Mouse (Mus musculus) limb, embryonic 11.5 days (tissue): Measurements from ENCODE around the gene Fkbp14. TPM values are rescaled to one million over a fixed set of nuclear protein-coding genes. Genes with fewer than 3 reads are reported as not detected.

ENCODE experiments used
- ATAC-seq: fragments of 200-750 bp; cut with Nextera tagmentation; 2 replicates; pipeline ENCODE4 v1.8.0; 2017; ENCODE audit warnings: low read depth; ENCODE audit not compliant: insufficient number of reproducible peaks, low FRiP score, low TSS enrichment
- DNase-seq: peaks from one replicate; pipeline ENCODE4 v3.0.0-alpha.2; 2015; ENCODE audit warnings: low spot score
- H3K27ac ChIP-seq: fragments of 300-500 bp; sonication (generic); replicated peaks from 2 replicates; pipeline ENCODE4 v1.5.1; 2014; ENCODE audit warnings: low read depth, mild to moderate bottlenecking, low read length
- H3K27me3 ChIP-seq: fragments of 300-500 bp; sonication (generic); 2 replicates; pipeline ENCODE4 v1.6.1; 2014; ENCODE audit warnings: mild to moderate bottlenecking, low read length, mixed read lengths; ENCODE audit not compliant: control insufficient read depth, insufficient read depth
- H3K36me3 ChIP-seq: fragments of 300-500 bp; sonication (generic); 2 replicates; pipeline ENCODE4 v1.6.1; 2014; ENCODE audit warnings: mild to moderate bottlenecking, low read length, moderate library complexity, mixed read lengths; ENCODE audit not compliant: control insufficient read depth, insufficient read depth
- H3K4me1 ChIP-seq: fragments of 300-500 bp; sonication (generic); 2 replicates; pipeline ENCODE4 v1.6.1; 2014; ENCODE audit warnings: low read length, mixed read lengths; ENCODE audit not compliant: control insufficient read depth, insufficient read depth
- H3K4me2 ChIP-seq: fragments of 300-500 bp; sonication (generic); 2 replicates; pipeline ENCODE4 v1.6.1; 2014; ENCODE audit warnings: low read depth, mild to moderate bottlenecking, moderate library complexity; ENCODE audit not compliant: severe bottlenecking
- H3K4me3 ChIP-seq: fragments of 300-500 bp; sonication (generic); 2 replicates; pipeline ENCODE4 v1.5.1; 2014; ENCODE audit warnings: low read depth, low read length
- H3K9ac ChIP-seq: fragments of 300-500 bp; sonication (generic); 2 replicates; pipeline ENCODE4 v1.6.1; 2014; ENCODE audit warnings: mild to moderate bottlenecking, low read length
- H3K9me3 ChIP-seq: fragments of 300-500 bp; sonication (generic); 2 replicates; pipeline ENCODE4 v1.6.1; 2016; ENCODE audit warnings: low read length; ENCODE audit not compliant: control insufficient read depth
- WGBS: fragments of 180-500 bp; shearing (Covaris S2); extraction: QIAGEN DNeasy Blood & Tissue Kit; methylation state at CpG from one replicate; pipeline ENCODE4 v1.1.7; 2014; 5-methylcytosine and 5-hydroxymethylcytosine counted together
- polyA plus RNA-seq: library from polyadenylated mRNA; unstranded; fragments of >200 nt; fragmentation: Nextera tagmentation; extraction: Ambion mirVana; gene quantifications from 2 replicates; pipeline ENCODE4 v1.2.1, GENCODE M21; 2014

The Fkbp14 gene
- polyA plus RNA-seq, 1 experiment from 2014 or later, result 20.4 TPM

- no peak overlapping the region for H3K9ac ChIP-seq
- no peak overlapping the region for H3K4me3 ChIP-seq
- H3K9me3 ChIP-seq, result no peaks in the 10 kb centered on the region
- no peak for DNase-seq
- no peak overlapping the region for H3K27ac ChIP-seq
- H3K27me3 ChIP-seq, result no peaks in the 10 kb centered on the region
- H3K36me3 ChIP-seq, result no peaks in the 10 kb centered on the region
- 78% methylated on average over 7 of the region's 7 CpGs for WGBS
- H3K4me1 ChIP-seq, result no peaks in the 10 kb centered on the region
- no peak overlapping the region for H3K4me2 ChIP-seq
- ATAC-seq, result no peak
Measured at GRCm38 (mm10) chr6:54537053-54537452, 60.1 kb downstream of the Fkbp14 start.

- WGBS, result 86% methylated on average over 4 of the region's 4 CpGs
- no peaks in the 10 kb centered on the region for H3K4me1 ChIP-seq
- no peak overlapping the region for H3K9ac ChIP-seq
- H3K27ac ChIP-seq, result no peak overlapping the region
- H3K4me2 ChIP-seq, result no peak overlapping the region
- no peaks in the 10 kb centered on the region for H3K27me3 ChIP-seq
- no peak for ATAC-seq
- no peaks in the 10 kb centered on the region for H3K9me3 ChIP-seq
- no peak for DNase-seq
- no peak overlapping the region for H3K4me3 ChIP-seq
- no peaks in the 10 kb centered on the region for H3K36me3 ChIP-seq
Measured at GRCm38 (mm10) chr6:54535485-54535884, 61.6 kb downstream of the Fkbp14 start.

- H3K4me1 ChIP-seq, result no peaks in the 10 kb centered on the region
- WGBS, result 78% methylated on average over 8 of the region's 8 CpGs
- no peak overlapping the region for H3K4me2 ChIP-seq
- no peaks in the 10 kb centered on the region for H3K9me3 ChIP-seq
- H3K36me3 ChIP-seq, result no peaks in the 10 kb centered on the region
- no peak overlapping the region for H3K4me3 ChIP-seq
- no peak overlapping the region for H3K9ac ChIP-seq
- no peaks in the 10 kb centered on the region for H3K27me3 ChIP-seq
- ATAC-seq (no peak), DNase-seq (no peak)
- H3K27ac ChIP-seq, result no peak overlapping the region
Measured at GRCm38 (mm10) chr6:54531048-54531481, 66.0 kb downstream of the Fkbp14 start.

- DNase-seq, result no peak
- Histone ChIP-seq H3K4me2 (no peak overlapping the region), H3K4me3 (no peak overlapping the region), H3K9me3 (no peaks in the 10 kb centered on the region), H3K9ac (no peak overlapping the region), H3K4me1 (no peaks in the 10 kb centered on the region), H3K27me3 (no peaks in the 10 kb centered on the region), H3K27ac (no peak overlapping the region), H3K36me3 (no peaks in the 10 kb centered on the region)
- 83% methylated on average over 2 of the region's 2 CpGs for WGBS
- ATAC-seq, result no peak
Measured at GRCm38 (mm10) chr6:54530182-54530581, 66.9 kb downstream of the Fkbp14 start.

GRCm38 (mm10) chr6:54528666-54529065 is 68.4 kb downstream of the Fkbp14 start:
- Histone ChIP-seq H3K27me3 (no peaks in the 10 kb centered on the region), H3K36me3 (no peaks in the 10 kb centered on the region), H3K27ac (no peak overlapping the region), H3K4me3 (no peak overlapping the region), H3K9me3 (no peaks in the 10 kb centered on the region), H3K9ac (no peak overlapping the region), H3K4me1 (no peaks in the 10 kb centered on the region), H3K4me2 (no peak overlapping the region)
- WGBS, result 85% methylated on average over 8 of the region's 8 CpGs
- DNase-seq (no peak), ATAC-seq (no peak)

Other genes starting within 250 kb of the Fkbp14 start
- gene Wipf3, start 167.7 kb downstream of the Fkbp14 start, polyA plus RNA-seq, result 0.54 and 0.95 TPM in 2 replicates
- 8.5 and 9.1 TPM in 2 replicates for gene Scrn1, start 30.8 kb downstream of the Fkbp14 start, polyA plus RNA-seq
- gene Plekha8, start 2.2 kb downstream of the Fkbp14 start, polyA plus RNA-seq, result 26.5 and 28.8 TPM in 2 replicates
- gene Mturn, start 84.3 kb upstream of the Fkbp14 start, polyA plus RNA-seq, result 7.0 and 7.8 TPM in 2 replicates
- gene Znrf2, start 219.6 kb upstream of the Fkbp14 start, polyA plus RNA-seq, result 2.3 and 3.3 TPM in 2 replicates